Mouse (Mus musculus) bone marrow, adult 2 months (tissue): ENCODE results near the gene Hyal1. TPM values are rescaled to one million over a fixed set of nuclear protein-coding genes. Genes with fewer than 3 reads are reported as not detected.

Source experiments
- H3K27ac ChIP-seq: fragments of 200-500 bp; 2 replicates; pipeline ENCODE4 v1.5.1; 2012; ENCODE audit warnings: low read depth, mild to moderate bottlenecking, control low read depth, inconsistent platforms, low read length; ENCODE audit not compliant: control insufficient read depth, poor library complexity, insufficient read depth
- H3K4me1 ChIP-seq: fragments of 200-500 bp; 2 replicates; pipeline ENCODE4 v1.6.1; 2011; ENCODE audit warnings: low read length; ENCODE audit not compliant: control insufficient read depth, insufficient read depth
- H3K4me3 ChIP-seq: fragments of 200-500 bp; replicated peaks from 2 replicates; pipeline ENCODE3; 2011; ENCODE audit warnings: mild to moderate bottlenecking, low read depth, low read length, control low read depth; ENCODE audit not compliant: control insufficient read depth
- CTCF ChIP-seq: fragments of 200-500 bp; IDR thresholded peaks from 2 replicates; pipeline ENCODE4 v1.5.1; 2011; ENCODE audit warnings: low read length, control low read depth; ENCODE audit not compliant: control insufficient read depth, insufficient read depth
- POLR2A ChIP-seq: fragments of 200-500 bp; IDR thresholded peaks from 2 replicates; pipeline ENCODE4 v1.6.1; 2011; ENCODE audit warnings: low read depth, mild to moderate bottlenecking, control low read depth, low read length, borderline replicate concordance; ENCODE audit not compliant: control insufficient read depth
- WGBS: fragments of 180-500 bp; shearing (Covaris S2); methylation state at CpG from one replicate; pipeline ENCODE4 v1.1.7; 2018; 5-methylcytosine and 5-hydroxymethylcytosine counted together
- polyA plus RNA-seq: library from polyadenylated mRNA; stranded (reverse); fragments of >200 nt; gene quantifications from 2 replicates; pipeline ENCODE4 v1.2.4, GENCODE M21; 2011; ENCODE audit warnings: low replicate concordance; ENCODE audit not compliant: missing spikeins, insufficient read depth, insufficient read length

The Hyal1 gene
- 2.9 and 8.5 TPM in 2 replicates for polyA plus RNA-seq

DNA sequence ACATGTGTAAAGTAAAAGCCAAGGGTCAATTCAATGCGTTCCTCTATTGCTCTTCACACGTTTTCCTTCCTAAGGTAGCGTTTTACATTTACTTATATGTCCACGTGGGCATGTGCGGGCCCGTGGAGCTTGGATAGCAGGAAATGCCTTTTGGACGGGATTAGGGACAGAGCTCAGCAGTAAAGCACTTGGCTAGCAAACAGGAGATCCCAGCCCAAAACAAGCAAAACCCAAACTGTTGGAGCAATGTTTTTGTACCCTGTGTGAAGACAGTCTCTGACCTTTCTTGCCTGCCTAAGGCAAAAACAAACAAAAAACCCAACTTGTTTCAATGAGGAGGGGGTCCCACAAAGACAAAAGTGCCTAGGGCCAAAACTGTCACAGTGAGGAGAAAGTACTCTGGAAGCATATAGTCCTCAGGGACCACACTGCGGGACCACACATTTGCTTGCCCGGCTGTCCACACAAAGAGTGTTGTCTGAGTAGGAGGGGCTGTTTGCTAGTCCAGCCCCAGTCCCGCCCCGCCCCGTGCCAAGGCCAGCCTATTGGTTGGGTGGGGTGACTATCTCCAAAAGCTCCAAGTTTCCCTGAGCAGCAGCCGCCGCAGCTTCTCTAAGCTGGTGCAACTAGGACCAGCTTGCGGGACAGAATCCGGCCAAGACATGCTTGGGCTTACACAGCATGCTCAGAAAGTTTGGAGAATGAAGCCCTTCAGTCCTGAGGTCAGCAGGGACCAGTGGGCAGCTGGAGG lies at the start of gene Hyal1:
Gene Hyal1, plus strand, starts transcription at position 571 of the 751 bp plus-strand sequence.
- H3K4me3 ChIP-seq, result peak within 1 kb of the TSS; percentile 45
- H3K4me1 ChIP-seq, result no peaks in the 10 kb centered on the region; the same call in 1 of the 2 replicates
- 41% methylated on average over 16 of the region's 16 CpGs for WGBS
- no peak within 1 kb of the TSS; the same call in 1 of the 2 replicates for H3K27ac ChIP-seq
- TF ChIP-seq POLR2A (0 out of 2 replicates have a peak, but pooled peaks have one; percentile 24), CTCF (no peak)

DNA sequence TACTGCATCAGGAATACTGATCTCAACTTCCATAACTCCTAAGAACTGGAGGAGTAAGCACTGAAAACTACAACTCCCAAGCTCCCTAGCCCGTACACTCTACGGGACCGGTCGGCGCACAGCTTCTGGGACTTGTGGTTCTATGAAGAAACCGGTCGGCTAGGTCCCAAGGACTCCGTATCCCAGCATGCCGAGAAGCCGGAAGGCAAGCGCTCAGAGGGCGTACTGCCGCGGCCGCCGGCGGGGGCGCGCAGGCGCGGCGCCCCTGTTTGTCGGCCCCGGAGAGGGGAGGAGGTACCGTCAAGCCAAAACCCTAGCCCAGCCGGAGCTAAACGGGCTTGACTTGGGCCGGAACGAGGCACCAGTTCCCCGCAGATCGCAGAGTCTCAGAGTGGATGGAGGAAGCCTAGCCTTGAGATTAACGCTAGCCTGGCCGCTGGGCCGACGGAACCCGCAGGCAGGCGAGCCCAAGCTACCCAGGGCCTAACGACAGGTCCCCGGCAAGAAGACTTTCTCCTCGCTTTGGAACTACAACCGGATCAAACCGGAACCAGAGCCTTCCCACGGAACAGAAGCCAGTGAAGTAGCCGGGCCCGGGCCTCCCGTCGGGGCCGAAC lies 42.8 kb upstream of the Hyal1 start, which contains the start of gene Tmem115:
Gene Tmem115, plus strand, starts transcription at position 155 of the 617 bp plus-strand sequence.
- Histone ChIP-seq H3K27ac (peak within 1 kb of the TSS; percentile 76), H3K4me1 (peaks cover 3% of the 10 kb centered on the region), H3K4me3 (peak within 1 kb of the TSS; percentile 94)
- TF ChIP-seq CTCF (no peak), POLR2A (peak; percentile 67)
- WGBS, result under 1% methylated on average over 48 of the region's 48 CpGs

DNA sequence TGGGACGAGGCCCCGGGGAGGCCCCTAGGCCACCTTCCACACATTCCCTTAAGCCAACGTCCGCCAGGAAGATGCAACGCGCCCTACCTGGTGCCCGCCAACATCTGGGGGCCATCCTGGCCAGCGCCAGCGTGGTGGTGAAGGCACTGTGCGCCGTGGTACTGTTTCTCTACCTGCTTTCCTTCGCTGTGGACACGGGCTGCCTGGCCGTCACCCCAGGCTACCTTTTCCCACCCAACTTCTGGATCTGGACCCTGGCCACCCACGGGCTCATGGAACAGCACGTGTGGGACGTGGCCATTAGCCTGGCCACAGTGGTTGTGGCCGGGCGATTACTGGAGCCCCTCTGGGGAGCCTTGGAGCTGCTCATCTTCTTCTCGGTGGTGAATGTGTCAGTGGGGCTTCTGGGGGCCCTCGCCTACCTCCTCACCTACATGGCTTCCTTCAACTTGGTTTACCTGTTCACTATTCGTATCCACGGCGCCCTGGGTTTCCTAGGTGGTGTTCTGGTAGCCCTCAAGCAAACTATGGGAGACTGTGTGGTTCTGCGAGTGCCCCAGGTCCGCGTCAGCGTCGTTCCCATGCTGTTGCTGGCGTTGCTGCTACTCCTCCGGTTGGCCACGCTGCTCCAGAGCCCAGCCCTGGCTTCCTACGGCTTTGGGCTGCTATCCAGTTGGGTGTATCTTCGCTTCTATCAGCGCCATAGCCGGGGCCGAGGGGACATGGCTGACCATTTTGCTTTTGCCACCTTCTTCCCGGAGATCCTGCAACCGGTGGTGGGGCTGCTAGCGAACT lies 42.1 kb upstream of the Hyal1 start:
- Histone ChIP-seq H3K4me1 (peaks cover 3% of the 10 kb centered on the region), H3K27ac (peak overlapping the region; percentile 76), H3K4me3 (peak overlapping the region; percentile 94)
- WGBS, result under 1% methylated on average over 40 of the region's 40 CpGs
- TF ChIP-seq CTCF (no peak), POLR2A (no peak)

DNA sequence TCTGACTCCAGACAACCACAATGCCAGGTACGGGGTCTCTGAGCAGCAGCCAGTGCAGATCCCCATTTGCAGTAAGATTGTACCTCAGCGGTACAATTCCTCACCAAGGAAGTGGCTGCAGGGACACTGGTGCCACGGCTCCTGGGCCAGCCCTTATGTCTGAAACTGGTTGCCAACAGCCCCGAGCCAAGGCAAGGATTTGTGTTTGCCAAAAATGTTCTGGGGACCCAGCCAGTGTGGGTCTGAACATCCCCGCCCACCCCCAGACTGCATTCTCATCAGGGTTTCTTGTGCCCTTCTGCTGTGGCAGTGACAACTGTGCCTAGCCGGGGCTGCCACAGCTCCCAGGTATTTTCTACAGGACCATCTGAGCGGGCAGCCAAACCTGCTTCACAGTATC lies 38.5 kb upstream of the Hyal1 start:
- no peak for TF ChIP-seq POLR2A
- no peak for TF ChIP-seq CTCF
- no peak overlapping the region for H3K27ac ChIP-seq
- no peak overlapping the region for H3K4me3 ChIP-seq
- 93% methylated on average over 7 of the region's 7 CpGs for WGBS
- peaks cover 3% of the 10 kb centered on the region for H3K4me1 ChIP-seq

DNA sequence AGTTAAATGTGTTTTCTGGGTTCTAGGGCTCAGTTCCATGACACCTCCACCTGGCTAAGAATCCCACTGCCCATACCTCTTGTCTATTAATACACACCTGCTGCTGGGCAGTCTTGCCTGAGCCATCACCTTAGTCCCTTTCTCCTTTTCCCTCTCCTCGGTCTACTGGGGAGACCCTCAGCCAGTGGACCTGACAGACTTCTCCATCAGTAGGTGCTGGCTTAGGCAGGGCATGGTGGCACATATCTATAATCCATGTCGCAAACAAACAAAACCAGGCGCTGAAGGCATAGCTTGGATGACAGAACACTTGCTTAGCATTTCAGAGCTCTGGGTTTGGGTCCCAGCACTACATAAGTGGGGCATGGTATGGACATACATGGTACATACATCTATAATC lies 38.0 kb upstream of the Hyal1 start:
- no peak for TF ChIP-seq CTCF
- TF ChIP-seq POLR2A, result no peak
- 82% methylated on average over 3 of the region's 3 CpGs for WGBS
- H3K4me1 ChIP-seq, result peaks cover 2% of the 10 kb centered on the region

DNA sequence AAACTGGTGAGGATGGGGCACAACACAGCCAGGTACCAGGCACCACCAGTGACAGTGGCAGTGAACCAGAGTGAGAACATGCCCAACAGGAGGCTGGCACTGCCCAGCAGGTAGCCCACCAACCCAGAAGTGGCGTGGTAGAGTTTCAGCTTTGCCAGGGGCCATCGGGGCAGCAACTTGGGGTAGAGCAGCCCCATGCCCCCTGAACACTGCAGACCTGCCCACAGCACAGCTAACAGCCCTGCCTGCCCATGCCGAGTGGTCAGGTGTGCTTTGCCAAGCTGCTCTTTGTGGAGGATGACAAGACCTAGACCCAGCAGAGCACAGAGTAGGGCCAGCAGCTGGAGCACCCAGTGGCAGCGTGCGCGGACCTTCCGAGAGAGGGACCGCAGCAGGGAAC lies 36.8 kb upstream of the Hyal1 start:
- Histone ChIP-seq H3K27ac (no peak overlapping the region; the same call in 1 of the 2 replicates), H3K4me1 (peaks cover 2% of the 10 kb centered on the region), H3K4me3 (no peak overlapping the region)
- TF ChIP-seq POLR2A (0 out of 2 replicates have a peak, but pooled peaks have one; percentile 5), CTCF (no peak)
- 94% methylated on average over 8 of the region's 8 CpGs for WGBS

More for the DNA sequence above, 38.0 kb upstream of the Hyal1 start:
- H3K4me3 ChIP-seq, result no peak overlapping the region
- H3K27ac ChIP-seq, result no peak overlapping the region

DNA sequence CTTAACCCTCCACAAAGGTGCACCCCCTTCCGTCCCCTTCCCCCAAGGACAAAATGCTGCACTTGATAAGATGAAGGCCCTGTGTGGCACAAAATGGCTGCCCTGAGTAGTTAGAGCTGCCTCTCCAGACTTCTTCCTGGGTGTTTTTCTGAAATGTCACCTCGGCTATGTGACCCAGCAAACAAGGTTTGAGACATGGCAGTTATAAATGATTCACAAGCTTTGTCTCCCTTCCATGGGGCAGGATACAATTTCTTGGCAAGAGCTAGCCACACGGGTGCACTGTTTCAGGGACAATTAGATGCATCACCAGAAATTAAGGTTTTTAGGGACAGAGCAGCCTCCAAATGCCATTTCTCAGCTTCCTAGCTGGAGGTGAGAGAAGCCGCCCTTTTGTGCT lies 36.3 kb upstream of the Hyal1 start:
- H3K4me3 ChIP-seq, result no peak overlapping the region
- TF ChIP-seq CTCF, result no peak
- TF ChIP-seq POLR2A, result no peak
- 70% methylated on average over 4 of the region's 4 CpGs for WGBS
- H3K27ac ChIP-seq, result no peak overlapping the region
- H3K4me1 ChIP-seq, result peaks cover 2% of the 10 kb centered on the region

DNA sequence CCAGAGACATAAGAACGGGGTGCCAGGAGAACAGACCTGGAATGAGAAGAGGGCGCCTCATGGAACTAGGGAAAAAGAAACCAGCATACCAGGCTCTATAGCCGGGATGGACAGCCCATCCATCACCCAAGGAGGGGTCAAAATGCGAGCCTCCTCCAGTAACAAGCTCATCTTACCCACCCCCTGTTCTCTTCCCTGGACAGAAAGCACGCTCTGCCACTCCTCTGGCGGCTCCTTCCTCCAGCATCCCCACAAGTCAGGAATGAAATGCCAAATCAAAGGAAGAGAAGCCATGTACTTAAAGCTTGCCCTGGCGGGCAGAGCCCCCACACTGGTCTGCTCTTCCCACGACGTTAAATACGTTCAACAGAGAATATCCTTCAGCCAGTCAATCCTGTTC lies 35.7 kb upstream of the Hyal1 start:
- no peaks in the 10 kb centered on the region; the same call in 1 of the 2 replicates for H3K4me1 ChIP-seq
- no peak overlapping the region for H3K4me3 ChIP-seq
- no peak overlapping the region for H3K27ac ChIP-seq
- TF ChIP-seq POLR2A, result no peak
- no peak for TF ChIP-seq CTCF
- 61% methylated on average over 10 of the region's 10 CpGs for WGBS
